Mouse (Mus musculus) embryonic facial prominence, embryonic 11.5 days (tissue): Measurements from ENCODE around the gene Spata33. TPM values are rescaled to one million over a fixed set of nuclear protein-coding genes. Genes with fewer than 3 reads are reported as not detected.

ENCODE experiments used
- ATAC-seq: fragments of 200-750 bp; cut with Nextera tagmentation; replicated peaks from 2 replicates; pipeline ENCODE4 v1.8.0; 2017; ENCODE audit warnings: low read depth; ENCODE audit not compliant: insufficient number of reproducible peaks, low FRiP score, low TSS enrichment
- DNase-seq: peaks from one replicate; pipeline ENCODE4 v3.0.0-alpha.2; 2015; ENCODE audit warnings: low spot score
- H3K27ac ChIP-seq: fragments of 300-500 bp; sonication (generic); replicated peaks from 2 replicates; pipeline ENCODE4 v1.5.1; 2014; ENCODE audit warnings: mild to moderate bottlenecking, low read depth, low read length, control low read depth
- H3K27me3 ChIP-seq: fragments of 300-500 bp; sonication (generic); 2 replicates; pipeline ENCODE4 v1.6.1; 2014; ENCODE audit warnings: mild to moderate bottlenecking, low read length, moderate library complexity, mixed read lengths; ENCODE audit not compliant: control insufficient read depth, insufficient read depth
- H3K36me3 ChIP-seq: fragments of 300-500 bp; sonication (generic); replicated peaks from 2 replicates; pipeline ENCODE4 v1.6.1; 2014; ENCODE audit warnings: low read depth, mild to moderate bottlenecking, low read length, moderate library complexity, mixed read lengths; ENCODE audit not compliant: control insufficient read depth, insufficient read depth
- H3K4me1 ChIP-seq: fragments of 300-500 bp; sonication (generic); 2 replicates; pipeline ENCODE4 v1.6.1; 2014; ENCODE audit warnings: low read length, mixed read lengths; ENCODE audit not compliant: control insufficient read depth, insufficient read depth
- H3K4me2 ChIP-seq: fragments of 300-500 bp; sonication (generic); 2 replicates; pipeline ENCODE4 v1.6.1; 2014; ENCODE audit warnings: low read depth, mild to moderate bottlenecking, control low read depth, low read length, moderate library complexity
- H3K4me3 ChIP-seq: fragments of 300-500 bp; sonication (generic); 2 replicates; pipeline ENCODE4 v1.5.1; 2014; ENCODE audit warnings: low read depth, low read length, control low read depth
- H3K9ac ChIP-seq: fragments of 300-500 bp; sonication (generic); replicated peaks from 2 replicates; pipeline ENCODE4 v1.6.1; 2014; ENCODE audit warnings: mild to moderate bottlenecking, control low read depth, low read length
- H3K9me3 ChIP-seq: fragments of 300-500 bp; sonication (generic); replicated peaks from 2 replicates; pipeline ENCODE4 v1.6.1; 2016; ENCODE audit warnings: mild to moderate bottlenecking, low read length, inconsistent platforms, mixed read lengths; ENCODE audit not compliant: control insufficient read depth
- WGBS: fragments of 180-500 bp; shearing (Covaris S2); extraction: QIAGEN DNeasy Blood & Tissue Kit; methylation state at CpG from one replicate; pipeline ENCODE4 v1.1.7; 2014; 5-methylcytosine and 5-hydroxymethylcytosine counted together
- polyA plus RNA-seq: library from polyadenylated mRNA; unstranded; fragments of >200 nt; fragmentation: Nextera tagmentation; extraction: Ambion mirVana; gene quantifications from 2 replicates; pipeline ENCODE4 v1.2.1, GENCODE M21; 2014

Gene Spata33
- polyA plus RNA-seq, 1 experiment from 2014 or later = 4.8 TPM

GRCm38 (mm10) chr8:123234918-123235519 lies 22.4 kb downstream of the Spata33 start:
- peak overlapping the region; percentile 49; the same call in 1 of the 2 replicates for H3K9ac ChIP-seq
- WGBS = 37% methylated on average over 13 of the region's 13 CpGs
- peak overlapping the region; percentile 47 for H3K4me3 ChIP-seq
- no peaks in the 10 kb centered on the region for H3K4me1 ChIP-seq
- H3K27me3 ChIP-seq = peaks cover 9% of the 10 kb centered on the region
- ATAC-seq (no peak), DNase-seq (no peak)
- H3K36me3 ChIP-seq = no peaks in the 10 kb centered on the region
- peak overlapping the region; percentile 88 for H3K4me2 ChIP-seq
- no peak overlapping the region for H3K27ac ChIP-seq
- no peaks in the 10 kb centered on the region for H3K9me3 ChIP-seq

- no peaks in the 10 kb centered on the region for H3K9me3 ChIP-seq
- ATAC-seq (peak; percentile 86), DNase-seq (peak; percentile 92)
- peak within 1 kb of the TSS; percentile 88 for H3K4me2 ChIP-seq
- peaks cover 9% of the 10 kb centered on the region for H3K27me3 ChIP-seq
- H3K4me1 ChIP-seq = no peaks in the 10 kb centered on the region
- H3K9ac ChIP-seq = peak within 1 kb of the TSS; percentile 49
- WGBS = 1% methylated on average over 57 of the region's 57 CpGs
- no peaks in the 10 kb centered on the region for H3K36me3 ChIP-seq
- H3K4me3 ChIP-seq = peak within 1 kb of the TSS; percentile 47
- no peak within 1 kb of the TSS; the same call in 1 of the 2 replicates for H3K27ac ChIP-seq
These were observed 23.2 kb downstream of the Spata33 start, which contains the start of gene Spata2l for GRCm38 (mm10) chr8:123235520-123236497. Gene Spata2l (minus strand): TSS chr8:123236233.

- ATAC-seq (no peak), DNase-seq (no peak)
- no peaks in the 10 kb centered on the region for H3K9me3 ChIP-seq
- H3K9ac ChIP-seq = no peak overlapping the region
- 87% methylated on average over 10 of the region's 10 CpGs for WGBS
- H3K36me3 ChIP-seq = no peaks in the 10 kb centered on the region
- H3K4me2 ChIP-seq = no peak overlapping the region
- H3K4me1 ChIP-seq = no peaks in the 10 kb centered on the region
- H3K4me3 ChIP-seq = no peak overlapping the region
- H3K27me3 ChIP-seq = peaks cover 9% of the 10 kb centered on the region
- H3K27ac ChIP-seq = no peak overlapping the region
These were observed 26.8 kb downstream of the Spata33 start for GRCm38 (mm10) chr8:123239398-123239797.

- peaks cover 5% of the 10 kb centered on the region for H3K36me3 ChIP-seq
- H3K27ac ChIP-seq = no peak overlapping the region
- no peaks in the 10 kb centered on the region for H3K4me1 ChIP-seq
- DNase-seq (no peak), ATAC-seq (no peak)
- H3K27me3 ChIP-seq = no peaks in the 10 kb centered on the region
- H3K9ac ChIP-seq = no peak overlapping the region
- no peaks in the 10 kb centered on the region for H3K9me3 ChIP-seq
- WGBS = 90% methylated on average over 7 of the region's 7 CpGs
- H3K4me2 ChIP-seq = no peak overlapping the region
- no peak overlapping the region for H3K4me3 ChIP-seq
These were observed 29.7 kb downstream of the Spata33 start for GRCm38 (mm10) chr8:123242107-123242923.

- H3K9ac ChIP-seq = no peak overlapping the region
- DNase-seq (no peak), ATAC-seq (no peak)
- no peak overlapping the region for H3K4me2 ChIP-seq
- H3K4me3 ChIP-seq = no peak overlapping the region
- no peaks in the 10 kb centered on the region for H3K4me1 ChIP-seq
- no peaks in the 10 kb centered on the region for H3K9me3 ChIP-seq
- no peak overlapping the region for H3K27ac ChIP-seq
- WGBS = 67% methylated on average over 11 of the region's 11 CpGs
- no peaks in the 10 kb centered on the region for H3K27me3 ChIP-seq
- peaks cover 5% of the 10 kb centered on the region for H3K36me3 ChIP-seq
These were observed 30.4 kb downstream of the Spata33 start for GRCm38 (mm10) chr8:123243053-123243452.

- no peaks in the 10 kb centered on the region for H3K9me3 ChIP-seq
- ATAC-seq (no peak), DNase-seq (no peak)
- WGBS = 93% methylated on average over 4 of the region's 4 CpGs
- H3K36me3 ChIP-seq = peaks cover 5% of the 10 kb centered on the region
- H3K9ac ChIP-seq = no peak overlapping the region
- no peaks in the 10 kb centered on the region for H3K4me1 ChIP-seq
- H3K27me3 ChIP-seq = no peaks in the 10 kb centered on the region
- H3K4me3 ChIP-seq = no peak overlapping the region
- no peak overlapping the region for H3K27ac ChIP-seq
- no peak overlapping the region for H3K4me2 ChIP-seq
These were observed 31.8 kb downstream of the Spata33 start for GRCm38 (mm10) chr8:123244382-123244781.

- no peak for ATAC-seq
- no peak for DNase-seq
- Histone ChIP-seq H3K27ac (no peak overlapping the region), H3K36me3 (peaks cover 5% of the 10 kb centered on the region), H3K4me2 (no peak overlapping the region), H3K4me1 (no peaks in the 10 kb centered on the region), H3K27me3 (no peaks in the 10 kb centered on the region), H3K9ac (no peak overlapping the region), H3K9me3 (no peaks in the 10 kb centered on the region), H3K4me3 (no peak overlapping the region)
- WGBS = 90% methylated on average over 12 of the region's 12 CpGs
These were observed 32.9 kb downstream of the Spata33 start for GRCm38 (mm10) chr8:123245543-123245942.
